Mouse (Mus musculus): ENCODE measurements at regions not wholly inside any gene's neighbourhood (a gene's known extent, or its start where the extent isn't known, plus 50 kb on each side); places are given as distances from the start of the nearest gene placed in this dataset.

DNA sequence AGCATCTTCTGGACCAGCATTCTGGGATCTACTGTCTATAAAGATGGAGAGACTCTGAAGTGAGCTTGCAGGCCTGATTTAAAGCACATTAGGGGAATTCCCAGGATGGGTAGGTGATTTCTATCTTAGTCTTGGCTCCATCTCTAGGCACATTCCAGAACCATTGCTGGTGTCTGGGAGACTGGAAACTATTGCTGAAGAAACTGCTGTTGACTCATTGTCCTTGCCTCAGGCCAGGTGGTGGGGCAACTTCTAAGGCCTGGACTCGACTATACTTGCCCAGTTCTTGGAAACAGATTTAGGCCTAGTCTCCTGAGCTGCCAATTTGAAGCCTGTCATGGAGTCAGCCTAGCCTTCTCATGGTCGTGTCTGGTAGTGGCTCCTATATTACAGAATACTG lies 61.5 kb upstream of the Kdm8 start:
- Histone ChIP-seq H3K36me3 (ENCODE audit: control insufficient read depth in 1 of 2, insufficient read depth in 2 of 2, low read length in 2 of 2) (no peaks in the 10 kb centered on the region), H3K9me3 (replicated peaks; ENCODE audit: insufficient read depth, low read length) (no peaks in the 10 kb centered on the region), H3K27ac (ENCODE audit: control insufficient read depth, low read depth, low read length) (no peak overlapping the region), H3K27me3 (ENCODE audit: control insufficient read depth in 1 of 2, insufficient read depth in 2 of 2, low read length in 2 of 2) (no peaks in the 10 kb centered on the region), H3K79me2 (ENCODE audit: control insufficient read depth, insufficient read depth, low read length, poor library complexity) (no peaks in the 10 kb centered on the region), H3K4me3 (ENCODE audit: control insufficient read depth in 1 of 2, insufficient read depth in 1 of 2, low read depth in 2 of 2, low read length in 2 of 2) (no peak overlapping the region), H3K9ac (ENCODE audit: control insufficient read depth, low read depth, low read length, poor library complexity, severe bottlenecking) (no peak overlapping the region), H3K4me1 (ENCODE audit: control insufficient read depth in 1 of 2, insufficient read depth in 2 of 2, low read length in 2 of 2) (no peaks in the 10 kb centered on the region)
- DNase-seq (ENCODE audit: low read depth, low spot score), result no peak
- TF ChIP-seq SMC3 (IDR thresholded peaks at IDR 0.05; ENCODE audit: low read depth, low read length) (no peak), HCFC1 (IDR thresholded peaks at IDR 0.05; ENCODE audit: low read depth, low read length) (no peak)

- no peaks in the 10 kb centered on the region for H3K9me3 ChIP-seq (replicated peaks; ENCODE audit: insufficient read depth, low read length)
- H3K27ac ChIP-seq (ENCODE audit: control insufficient read depth, low read depth, low read length), result no peak overlapping the region
- H3K4me1 ChIP-seq (ENCODE audit: control insufficient read depth in 1 of 2, insufficient read depth in 2 of 2, low read length in 2 of 2), result no peaks in the 10 kb centered on the region
- TF ChIP-seq JUND (IDR thresholded peaks at IDR 0.05; ENCODE audit: low read depth, low read length) (no peak), NELFE (IDR thresholded peaks at IDR 0.05; ENCODE audit: low read depth, low read length) (no peak), MYC (IDR thresholded peaks at IDR 0.05; ENCODE audit: low read depth, low read length) (no peak), MEF2A (IDR thresholded peaks at IDR 0.05; ENCODE audit: extremely low read depth, insufficient replicate concordance, low read depth, low read length, poor library complexity, severe bottlenecking) (no peak), UBTF (IDR thresholded peaks at IDR 0.05; ENCODE audit: borderline replicate concordance, insufficient read depth, low read depth, low read length) (no peak)
- H3K4me3 ChIP-seq (ENCODE audit: control insufficient read depth in 1 of 2, insufficient read depth in 1 of 2, low read depth in 2 of 2, low read length in 2 of 2), result no peak overlapping the region
- no peaks in the 10 kb centered on the region for H3K36me3 ChIP-seq (ENCODE audit: control insufficient read depth in 1 of 2, insufficient read depth in 2 of 2, low read length in 2 of 2)
- no peaks in the 10 kb centered on the region for H3K27me3 ChIP-seq (ENCODE audit: control insufficient read depth in 1 of 2, insufficient read depth in 2 of 2, low read length in 2 of 2)
- H3K9ac ChIP-seq (ENCODE audit: control insufficient read depth, low read depth, low read length, poor library complexity, severe bottlenecking), result no peak overlapping the region
- no peak for DNase-seq (ENCODE audit: low read depth, low spot score)
- H3K79me2 ChIP-seq (ENCODE audit: control insufficient read depth, insufficient read depth, low read length, poor library complexity), result no peaks in the 10 kb centered on the region
Observed at GRCm38 (mm10) chr7:125384171-125384570, 60.3 kb upstream of the Kdm8 start.

DNA sequence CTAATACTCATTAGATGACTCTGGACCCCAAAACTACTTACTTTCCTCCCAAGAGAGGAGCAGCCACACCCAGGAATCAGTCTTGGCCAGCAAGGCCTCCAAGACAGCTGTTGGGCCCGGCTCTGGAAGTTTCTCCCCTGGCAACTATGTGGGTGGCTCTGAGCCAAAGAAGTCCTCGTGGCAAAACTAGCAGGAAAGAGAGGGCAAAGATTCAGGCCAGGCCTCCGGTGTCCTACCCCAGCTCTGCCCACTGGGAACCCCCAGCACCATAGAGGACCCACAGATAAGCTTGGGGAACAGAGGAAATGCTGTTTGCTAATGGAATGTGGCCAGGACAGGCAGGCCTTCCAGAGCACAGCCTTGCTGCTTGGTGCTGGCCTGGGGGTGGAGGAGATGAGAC lies 51.9 kb upstream of the Kdm8 start:
- Histone ChIP-seq H3K27me3 (ENCODE audit: control insufficient read depth in 1 of 2, insufficient read depth in 2 of 2, low read length in 2 of 2) (no peaks in the 10 kb centered on the region; a peak in 1 of 4 replicates), H3K4me3 (ENCODE audit: control insufficient read depth in 1 of 2, insufficient read depth in 1 of 2, low read depth in 2 of 2, low read length in 2 of 2) (no peak overlapping the region), H3K79me2 (ENCODE audit: control insufficient read depth, insufficient read depth, low read length, poor library complexity) (no peaks in the 10 kb centered on the region), H3K36me3 (ENCODE audit: control insufficient read depth in 1 of 2, insufficient read depth in 2 of 2, low read length in 2 of 2) (peaks cover 0 to 2% of the 10 kb centered on the region in 2 experiments; a peak in 1 of 4 replicates), H3K4me1 (ENCODE audit: control insufficient read depth in 1 of 2, insufficient read depth in 2 of 2, low read length in 2 of 2) (peaks cover 0 to 6% of the 10 kb centered on the region in 2 experiments; a peak in 2 of 4 replicates), H3K9ac (ENCODE audit: control insufficient read depth, low read depth, low read length, poor library complexity, severe bottlenecking) (no peak overlapping the region), H3K27ac (ENCODE audit: control insufficient read depth, low read depth, low read length) (no peak overlapping the region), H3K9me3 (replicated peaks; ENCODE audit: insufficient read depth, low read length) (no peaks in the 10 kb centered on the region)
- no peak for TF ChIP-seq SIN3A (IDR thresholded peaks at IDR 0.05; ENCODE audit: low read length)
- TF ChIP-seq NELFE (IDR thresholded peaks at IDR 0.05; ENCODE audit: low read depth, low read length), result no peak
- TF ChIP-seq MEF2A (IDR thresholded peaks at IDR 0.05; ENCODE audit: extremely low read depth, insufficient replicate concordance, low read depth, low read length, poor library complexity, severe bottlenecking), result no peak
- TF ChIP-seq TAL1 (IDR thresholded peaks at IDR 0.05; ENCODE audit: low read length), result no peak
- TF ChIP-seq BHLHE40 (IDR thresholded peaks at IDR 0.05; ENCODE audit: borderline replicate concordance, low read depth, low read length), result no peak
- no peak for TF ChIP-seq GABPA (IDR thresholded peaks at IDR 0.05; ENCODE audit: low read depth, low read length)
- TF ChIP-seq HCFC1 (IDR thresholded peaks at IDR 0.05; ENCODE audit: low read depth, low read length), result no peak
- TF ChIP-seq MYC (IDR thresholded peaks at IDR 0.05; ENCODE audit: low read depth, low read length), result no peak
- no peak for DNase-seq (ENCODE audit: low read depth, low spot score)

All from MEL (cell line).